Mouse (Mus musculus): ENCODE data around the gene Rbfox1.

DNA sequence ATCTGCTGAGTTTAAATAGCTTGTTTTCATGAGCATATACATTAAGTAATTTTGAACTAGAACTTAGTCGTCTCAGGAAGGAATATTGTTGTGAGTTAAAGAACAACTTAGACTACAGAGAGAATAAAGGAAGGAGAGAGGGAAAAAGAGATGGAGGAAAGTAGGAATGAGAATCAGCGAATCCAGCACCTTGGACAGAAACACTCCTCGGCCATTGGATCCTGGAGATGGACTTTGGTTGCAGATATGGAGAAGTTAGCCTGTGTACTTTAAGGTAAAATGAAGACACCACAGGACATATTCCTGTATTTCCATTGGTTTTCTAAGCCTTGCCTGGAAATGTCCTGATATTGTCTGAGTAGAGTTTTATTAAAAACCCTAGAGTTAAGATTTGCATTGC, 1045.6 kb downstream of the Rbfox1 start:
- TF ChIP-seq CTCF (IDR thresholded peaks at IDR 0.05; ENCODE audit: low read depth) (no peak), EP300 (optimal IDR thresholded peaks at IDR 0.05) (no peak)
